Mouse (Mus musculus) C2C12 (cell line): ENCODE results near the gene Pbp2.

Experiments
- MAX ChIP-seq: IDR thresholded peaks from one replicate; pipeline ENCODE4 v1.6.1; 2011; ENCODE audit warnings: mild to moderate bottlenecking, control low read depth
- USF1 ChIP-seq: IDR thresholded peaks from one replicate; pipeline ENCODE4 v1.6.1; 2011; ENCODE audit warnings: low read depth, mild to moderate bottlenecking, control low read depth, moderate library complexity

DNA sequence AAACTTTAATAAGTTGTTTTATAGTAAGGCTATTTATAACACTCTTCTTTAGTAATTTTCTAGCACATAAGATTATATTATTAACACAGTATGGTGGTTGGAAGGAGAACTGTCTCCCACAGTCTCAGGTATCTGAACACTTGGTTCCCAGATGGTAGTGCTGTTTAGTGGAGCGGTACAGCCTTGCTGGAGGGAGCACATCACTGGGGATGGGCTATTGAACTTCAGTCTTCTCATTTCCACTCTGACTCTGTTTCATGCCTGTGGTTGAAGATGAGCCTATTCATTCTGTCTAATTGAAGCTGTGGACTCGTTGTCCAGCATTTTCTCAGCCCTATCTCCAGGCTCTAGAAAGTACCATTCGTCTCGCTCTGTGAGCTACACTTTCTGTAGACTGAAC is 44.7 kb upstream of the Pbp2 start:
- TF ChIP-seq USF1 (no peak), MAX (no peak)
